Mouse (Mus musculus) R1 (cell line): ENCODE results near the gene Kif18b.

ENCODE experiments used
- DNase-seq: peaks from one replicate; pipeline ENCODE4 v3.0.0-alpha.2; 2018; ENCODE audit warnings: low read depth, low spot score

Kif18b gene

GRCm38 (mm10) chr11:102939024-102939675 lies 14.2 kb upstream of the Kif18b start:
- DNase-seq, result no peak

GRCm38 (mm10) chr11:102937529-102938182 lies 12.7 kb upstream of the Kif18b start:
- no peak for DNase-seq

GRCm38 (mm10) chr11:102936272-102936671 lies 11.3 kb upstream of the Kif18b start:
- no peak for DNase-seq

GRCm38 (mm10) chr11:102930672-102931071 lies 5.7 kb upstream of the Kif18b start:
- no peak for DNase-seq

GRCm38 (mm10) chr11:102925351-102925717 lies 410 bp upstream of the Kif18b start:
- peak; percentile 91 for DNase-seq

- DNase-seq, result no peak
Measured at GRCm38 (mm10) chr11:102921491-102921890, 3.4 kb downstream of the Kif18b start.

- DNase-seq, result no peak
Measured at GRCm38 (mm10) chr11:102918077-102918476, 6.8 kb downstream of the Kif18b start.

- DNase-seq, result no peak
Measured at GRCm38 (mm10) chr11:102915380-102915779, 9.5 kb downstream of the Kif18b start.

GRCm38 (mm10) chr11:102911376-102911775 lies 13.5 kb downstream of the Kif18b start:
- DNase-seq, result no peak

GRCm38 (mm10) chr11:102903654-102904053 lies 21.3 kb downstream of the Kif18b start:
- no peak for DNase-seq

- DNase-seq, result no peak
Measured at GRCm38 (mm10) chr11:102902107-102902506, 22.8 kb downstream of the Kif18b start.

- no peak for DNase-seq
Measured at GRCm38 (mm10) chr11:102901199-102901598, 23.7 kb downstream of the Kif18b start.

- peak; percentile 87 for DNase-seq
Measured at GRCm38 (mm10) chr11:102900763-102901162, 24.2 kb downstream of the Kif18b start, which contains the start of gene Gfap. Gfap (minus strand) TSS chr11:102900912.

GRCm38 (mm10) chr11:102898408-102898807 lies 26.5 kb downstream of the Kif18b start:
- no peak for DNase-seq

- DNase-seq, result no peak
Measured at GRCm38 (mm10) chr11:102896641-102897040, 28.3 kb downstream of the Kif18b start.

GRCm38 (mm10) chr11:102895779-102896178 lies 29.1 kb downstream of the Kif18b start:
- no peak for DNase-seq

- DNase-seq, result no peak
Measured at GRCm38 (mm10) chr11:102894716-102895115, 30.2 kb downstream of the Kif18b start.

- DNase-seq, result peak; percentile 94
Measured at GRCm38 (mm10) chr11:102893015-102893651, 31.8 kb downstream of the Kif18b start.

GRCm38 (mm10) chr11:102890096-102890495 lies 34.8 kb downstream of the Kif18b start:
- DNase-seq, result peak; percentile 30

GRCm38 (mm10) chr11:102888135-102888534 lies 36.8 kb downstream of the Kif18b start:
- DNase-seq, result peak; percentile 24

GRCm38 (mm10) chr11:102887433-102887832 lies 37.5 kb downstream of the Kif18b start:
- DNase-seq, result no peak

GRCm38 (mm10) chr11:102884616-102885219 lies 40.2 kb downstream of the Kif18b start, which contains the start of gene Fam187a:
Fam187a (plus strand) TSS chr11:102885169.
- DNase-seq, result no peak
